In genomic region chr4:130177536-130177935, GRCm38 (mm10) we compare ENCODE assay signal across 17 mouse cellular contexts. TPM values are rescaled to one million over a fixed set of nuclear protein-coding genes. Genes with fewer than 3 reads are reported as not detected.
DNase-seq lines count a peak whose midpoint lies in the region; ATAC-seq and TF ChIP-seq lines count a peak whose summit lies in the region.
"Had no signal": no experiment of that assay in that cellular context is flagged by ENCODE, and none has a peak within 500 bp of the region (broad histone marks: within the 10 kb centered on the region; RNA-seq: fewer than 3 reads in every experiment).

No protein-coding gene starts in this region.

- TF ChIP-seq EP300 in stomach, postnatal 0 days (optimal IDR thresholded peaks at IDR 0.05) = no peak

- intact Hi-C loops in heart, postnatal 36 days (cut with DNase I) = no loop called here

- ATAC-seq in heart, embryonic 13.5 days (ENCODE audit: extremely low read depth, insufficient number of reproducible peaks, low FRiP score, low TSS enrichment) = no peak
- no peak for ATAC-seq in lung, embryonic 15.5 days (ENCODE audit: borderline replicate concordance, extremely low read depth, low FRiP score, low TSS enrichment)
- no peak for ATAC-seq in stomach, postnatal 0 days (ENCODE audit: low FRiP score, low TSS enrichment)

- H3K36me3 ChIP-seq in heart, embryonic 13.5 days = no peaks in the 10 kb centered on the region
- no peaks in the 10 kb centered on the region for H3K36me3 ChIP-seq in lung, embryonic 15.5 days
- H3K36me3 ChIP-seq in stomach, postnatal 0 days (ENCODE audit: control insufficient read depth, insufficient read depth, low read length) = no peaks in the 10 kb centered on the region
- H3K36me3 ChIP-seq: hindbrain, embryonic 12.5 days had no signal

- H3K27ac ChIP-seq in heart, embryonic 13.5 days (replicated peaks) = peak overlapping the region; percentile 55
- H3K27ac ChIP-seq in lung, embryonic 15.5 days = peak overlapping the region; percentile 82
- peak overlapping the region; percentile 53 for H3K27ac ChIP-seq in stomach, postnatal 0 days (replicated peaks)
- H3K27ac ChIP-seq: hindbrain, embryonic 12.5 days; macrophage had no signal

- peaks cover 69% of the 10 kb centered on the region for H3K4me1 ChIP-seq in heart, embryonic 13.5 days
- peaks cover 68% of the 10 kb centered on the region for H3K4me1 ChIP-seq in lung, embryonic 15.5 days
- H3K4me1 ChIP-seq in stomach, postnatal 0 days (replicated peaks; ENCODE audit: control insufficient read depth, insufficient read depth) = peaks cover 9% of the 10 kb centered on the region

- peaks cover 8% of the 10 kb centered on the region; the same call in 1 of the 2 replicates for H3K27me3 ChIP-seq in heart, embryonic 13.5 days (replicated peaks)
- 0 out of 2 replicates have a peak, but pooled peaks cover 8% of the 10 kb centered on the region for H3K27me3 ChIP-seq in lung, embryonic 15.5 days
- no peaks in the 10 kb centered on the region for H3K27me3 ChIP-seq in stomach, postnatal 0 days (ENCODE audit: control insufficient read depth, insufficient read depth, low read length)

- no peak overlapping the region for H3K4me3 ChIP-seq in heart, embryonic 13.5 days
- no peak overlapping the region for H3K4me3 ChIP-seq in lung, embryonic 15.5 days
- H3K4me3 ChIP-seq in stomach, postnatal 0 days (ENCODE audit: low read depth, low read length) = no peak overlapping the region
- H3K4me3 ChIP-seq: hindbrain, embryonic 12.5 days had no signal

- no peak for TF ChIP-seq CTCF in stomach, postnatal 0 days (IDR thresholded peaks at IDR 0.05; ENCODE audit: low read depth)

- peak overlapping the region; percentile 45; the same call in 1 of the 2 replicates for H3K9ac ChIP-seq in heart, embryonic 13.5 days
- no peak overlapping the region for H3K9ac ChIP-seq in lung, embryonic 15.5 days
- peak overlapping the region; percentile 35; the same call in 1 of the 2 replicates for H3K9ac ChIP-seq in stomach, postnatal 0 days (ENCODE audit: low read length)
- H3K9ac ChIP-seq: hindbrain, embryonic 12.5 days had no signal

- H3K9me3 ChIP-seq in heart, embryonic 13.5 days = no peaks in the 10 kb centered on the region
- H3K9me3 ChIP-seq in lung, embryonic 15.5 days = no peaks in the 10 kb centered on the region
- no peaks in the 10 kb centered on the region for H3K9me3 ChIP-seq in stomach, postnatal 0 days (ENCODE audit: control insufficient read depth, low read length)
- H3K9me3 ChIP-seq: hindbrain, embryonic 12.5 days had no signal

- DNase-seq in heart, postnatal 36 days = no peak
- no peak for DNase-seq in lung, postnatal 10 days
- DNase-seq in gonadal fat pad, adult 2 months (ENCODE audit: low read depth) = peak; percentile 46
- no peak for DNase-seq in stomach, postnatal 0 days (ENCODE audit: low spot score)
- DNase-seq in neural tube, embryonic 10.5 days (ENCODE audit: extremely low spot score, low spot score) = no peak
- DNase-seq in cerebellum, adult 18-20 months = no peak
- DNase-seq: cerebellum, adult 9-11 months; spleen, adult 18-20 months; thymus, postnatal 36 days had no signal

- 46% methylated on average over 7 of the region's 7 CpGs for WGBS in heart, embryonic 13.5 days
- 42% methylated on average over 7 of the region's 7 CpGs for WGBS in lung, embryonic 15.5 days
- 48% methylated on average over 7 of the region's 7 CpGs for WGBS in stomach, postnatal 0 days

- H3K4me2 ChIP-seq in heart, embryonic 13.5 days = no peak overlapping the region
- 0 out of 2 replicates have a peak overlapping the region, but pooled peaks have one; percentile 3 for H3K4me2 ChIP-seq in lung, embryonic 15.5 days
- no peak overlapping the region for H3K4me2 ChIP-seq in stomach, postnatal 0 days (replicated peaks; ENCODE audit: low read depth)
- H3K4me2 ChIP-seq: hindbrain, embryonic 12.5 days had no signal

RNA-seq across cellular contexts. Expression of gene Tinagl1, which starts 2.6 kb away (rescaled TPM):
- 47.4 and 53.0 TPM in 2 replicates for polyA plus RNA-seq in heart, embryonic 13.5 days (2015; fragmentation: Nextera tagmentation; extraction: Ambion mirVana)
- total RNA-seq in heart, postnatal 36 days (2021) = 10 to 100 TPM; 55.2 to 76.8 TPM
- polyA plus RNA-seq in lung, embryonic 15.5 days (2015; fragmentation: Nextera tagmentation; extraction: Ambion mirVana) = 52.4 and 57.5 TPM in 2 replicates
- 137 and 176 TPM in 2 replicates for polyA plus RNA-seq in gonadal fat pad, adult 2 months (2012; rRNA removed)
- polyA plus RNA-seq in stomach, postnatal 0 days (2015; fragmentation: Nextera tagmentation; extraction: Ambion mirVana) = 123 and 131 TPM in 2 replicates
- total RNA-seq: CH12.LX had no signal
- polyA plus RNA-seq: macrophage had no signal

RNA-seq across cellular contexts. Expression of gene Hcrtr1, which starts 38.4 kb away (rescaled TPM):
- polyA plus RNA-seq in heart, embryonic 13.5 days (2015; fragmentation: Nextera tagmentation; extraction: Ambion mirVana) = 0.32 TPM in 1 of 2 replicates, not detected in the other
- total RNA-seq in heart, postnatal 36 days (2021) = not detected
- 0.28 and 0.50 TPM in 2 replicates for polyA plus RNA-seq in lung, embryonic 15.5 days (2015; fragmentation: Nextera tagmentation; extraction: Ambion mirVana)
- polyA plus RNA-seq in gonadal fat pad, adult 2 months (2012; rRNA removed) = 2.5 and 5.1 TPM in 2 replicates
- 0.39 and 0.73 TPM in 2 replicates for polyA plus RNA-seq in stomach, postnatal 0 days (2015; fragmentation: Nextera tagmentation; extraction: Ambion mirVana)
- total RNA-seq: CH12.LX had no signal
- polyA plus RNA-seq: macrophage had no signal

RNA-seq across cellular contexts. Expression of gene Gm853, which starts 44.7 kb away (rescaled TPM):
- polyA plus RNA-seq in heart, embryonic 13.5 days (2015; fragmentation: Nextera tagmentation; extraction: Ambion mirVana) = not detected in 2 replicates
- not detected for total RNA-seq in heart, postnatal 36 days (2021)
- polyA plus RNA-seq in lung, embryonic 15.5 days (2015; fragmentation: Nextera tagmentation; extraction: Ambion mirVana) = not detected in 2 replicates
- not detected in 2 replicates for polyA plus RNA-seq in gonadal fat pad, adult 2 months (2012; rRNA removed)
- polyA plus RNA-seq in stomach, postnatal 0 days (2015; fragmentation: Nextera tagmentation; extraction: Ambion mirVana) = not detected in 2 replicates
- total RNA-seq: CH12.LX; left cerebral cortex, postnatal 36 days had no signal
- polyA plus RNA-seq: embryonic facial prominence, embryonic 11.5 days; large intestine, adult 2 months; macrophage had no signal
